15 mouse cellular contexts compared by ENCODE assay signal in genomic region chr14:12751821-12752220, GRCm38 (mm10).
"Had no signal": no experiment of that assay in that cellular context is flagged by ENCODE, and none has a peak within 500 bp of the region (broad histone marks: within the 10 kb centered on the region; RNA-seq: fewer than 3 reads in every experiment).

No protein-coding gene starts in this region.

- H3K4me2 ChIP-seq: lung, embryonic 15.5 days; midbrain, embryonic 11.5 days; midbrain, embryonic 13.5 days; midbrain, embryonic 15.5 days; neural tube, embryonic 12.5 days; stomach, embryonic 15.5 days had no signal

- H3K36me3 ChIP-seq: lung, embryonic 15.5 days; midbrain, embryonic 13.5 days; midbrain, embryonic 15.5 days; neural tube, embryonic 12.5 days; stomach, embryonic 15.5 days had no signal

- H3K27ac ChIP-seq: lung, embryonic 15.5 days; midbrain, embryonic 13.5 days; midbrain, embryonic 15.5 days; neural tube, embryonic 12.5 days; stomach, embryonic 15.5 days; stomach, postnatal 0 days had no signal

- H3K4me3 ChIP-seq: lung, embryonic 15.5 days; megakaryocyte, embryonic 14.5 days; midbrain, embryonic 13.5 days; midbrain, embryonic 15.5 days; neural tube, embryonic 12.5 days; stomach, embryonic 15.5 days had no signal

- H3K4me1 ChIP-seq: lung, embryonic 15.5 days; megakaryocyte, embryonic 14.5 days; midbrain, embryonic 13.5 days; midbrain, embryonic 15.5 days; neural tube, embryonic 12.5 days; stomach, embryonic 15.5 days had no signal

- DNase-seq: liver, postnatal 0 days; lung, adult 2 months; lung, postnatal 10 days; lung, postnatal 4 days; thymus, adult 2 months; thymus, postnatal 25 days; thymus, postnatal 4 days had no signal

- ATAC-seq: liver, postnatal 0 days; midbrain, embryonic 13.5 days; midbrain, embryonic 15.5 days had no signal

- H3K9ac ChIP-seq: liver, postnatal 0 days; lung, embryonic 15.5 days; midbrain, embryonic 13.5 days; midbrain, embryonic 15.5 days; neural tube, embryonic 12.5 days; stomach, embryonic 15.5 days had no signal

- H3K27me3 ChIP-seq: lung, embryonic 15.5 days; megakaryocyte, embryonic 14.5 days; midbrain, embryonic 13.5 days; midbrain, embryonic 15.5 days; neural tube, embryonic 12.5 days; stomach, embryonic 15.5 days had no signal

- H3K9me3 ChIP-seq: lung, embryonic 15.5 days; midbrain, embryonic 13.5 days; midbrain, embryonic 15.5 days; neural tube, embryonic 12.5 days; stomach, embryonic 15.5 days had no signal
